ENCODE assay signal across 7 mouse cellular contexts in the genomic region with DNA sequence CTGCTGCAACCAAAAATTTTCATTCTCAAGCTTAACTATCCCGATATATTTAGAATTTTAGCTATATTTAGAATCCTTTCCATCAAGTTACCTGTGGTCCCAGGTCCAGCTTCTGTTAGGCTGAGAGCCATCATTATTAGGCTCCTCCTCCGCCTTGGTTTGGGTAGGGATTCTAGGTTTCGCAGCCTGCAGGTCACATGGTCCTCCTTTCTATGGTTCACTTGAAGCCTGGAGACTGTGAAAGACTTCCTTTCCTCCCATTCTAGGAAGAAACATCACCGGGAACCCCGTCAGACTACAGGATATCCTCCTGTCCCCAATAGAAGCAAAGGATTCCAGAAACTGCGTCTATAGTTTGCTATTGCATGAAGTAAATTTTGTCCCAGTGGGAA. TPM values are rescaled to one million over a fixed set of nuclear protein-coding genes. Genes with fewer than 3 reads are reported as not detected.
DNase-seq lines count a peak whose midpoint lies in the region; ATAC-seq and TF ChIP-seq lines count a peak whose summit lies in the region.

No protein-coding gene starts in this region.

- no peaks in the 10 kb centered on the region; the same call in 1 of the 2 replicates for H3K27me3 ChIP-seq in liver, embryonic 11.5 days (replicated peaks; ENCODE audit: control insufficient read depth, insufficient read depth, low read length)
- H3K27me3 ChIP-seq in heart, embryonic 12.5 days (replicated peaks), result 0 out of 2 replicates have a peak, but pooled peaks cover 3% of the 10 kb centered on the region
- no peaks in the 10 kb centered on the region for H3K27me3 ChIP-seq in intestine, postnatal 0 days (replicated peaks; ENCODE audit: control insufficient read depth, insufficient read depth, low read length)
- no peaks in the 10 kb centered on the region for H3K27me3 ChIP-seq in neural tube, embryonic 15.5 days (replicated peaks)

- peak overlapping the region; percentile 77 for H3K4me2 ChIP-seq in liver, embryonic 11.5 days
- peak overlapping the region; percentile 83 for H3K4me2 ChIP-seq in heart, embryonic 12.5 days
- peak overlapping the region; percentile 43; the same call in 1 of the 2 replicates for H3K4me2 ChIP-seq in intestine, postnatal 0 days (replicated peaks; ENCODE audit: low read depth)
- peak overlapping the region; percentile 79 for H3K4me2 ChIP-seq in neural tube, embryonic 15.5 days

- ATAC-seq in liver, embryonic 11.5 days (replicated peaks; ENCODE audit: low FRiP score), result no peak
- ATAC-seq in heart, embryonic 12.5 days (ENCODE audit: insufficient number of reproducible peaks, low FRiP score), result no peak
- ATAC-seq in intestine, postnatal 0 days, result no peak
- no peak for ATAC-seq in neural tube, embryonic 15.5 days (ENCODE audit: low FRiP score)
- ATAC-seq in CD4-positive, CD25-positive, alpha-beta regulatory T cell, adult 4 months, result no peak

- DNase-seq in liver, embryonic 11.5 days (ENCODE audit: low spot score), result no peak
- DNase-seq in liver, result no peak
- DNase-seq in Muller cell, postnatal 12 days (ENCODE audit: inconsistent ontology term), result no peak

- 64% methylated on average over 6 of the region's 6 CpGs for WGBS in liver, embryonic 11.5 days
- 63% methylated on average over 6 of the region's 6 CpGs for WGBS in heart, embryonic 12.5 days
- 74% methylated on average over 6 of the region's 6 CpGs for WGBS in intestine, postnatal 0 days
- 55% methylated on average over 6 of the region's 6 CpGs for WGBS in neural tube, embryonic 15.5 days

- H3K4me1 ChIP-seq in liver, embryonic 11.5 days (replicated peaks; ENCODE audit: control insufficient read depth, insufficient read depth, low read length), result peaks cover 5% of the 10 kb centered on the region; the same call in 1 of the 2 replicates
- H3K4me1 ChIP-seq in heart, embryonic 12.5 days (replicated peaks), result peaks cover 8% of the 10 kb centered on the region
- H3K4me1 ChIP-seq in intestine, postnatal 0 days (replicated peaks; ENCODE audit: control insufficient read depth, insufficient read depth, low read length), result no peaks in the 10 kb centered on the region
- peaks cover 43% of the 10 kb centered on the region for H3K4me1 ChIP-seq in neural tube, embryonic 15.5 days

- TF ChIP-seq CTCF in intestine, postnatal 0 days (IDR thresholded peaks at IDR 0.05; ENCODE audit: low read depth), result no peak

- H3K27ac ChIP-seq in liver, embryonic 11.5 days (ENCODE audit: low read depth, low read length), result no peak overlapping the region
- peak overlapping the region; percentile 44; the same call in 1 of the 2 replicates for H3K27ac ChIP-seq in heart, embryonic 12.5 days (ENCODE audit: poor library complexity, severe bottlenecking)
- no peak overlapping the region for H3K27ac ChIP-seq in intestine, postnatal 0 days (ENCODE audit: low read depth, low read length)
- H3K27ac ChIP-seq in neural tube, embryonic 15.5 days (replicated peaks), result peak overlapping the region; percentile 98

- no peak overlapping the region for H3K4me3 ChIP-seq in liver, embryonic 11.5 days (ENCODE audit: low read depth, low read length)
- H3K4me3 ChIP-seq in heart, embryonic 12.5 days, result no peak overlapping the region
- no peak overlapping the region for H3K4me3 ChIP-seq in intestine, postnatal 0 days (ENCODE audit: low read depth, low read length)
- no peak overlapping the region for H3K4me3 ChIP-seq in neural tube, embryonic 15.5 days (replicated peaks)

- H3K36me3 ChIP-seq in liver, embryonic 11.5 days (ENCODE audit: control insufficient read depth, insufficient read depth, low read length), result no peaks in the 10 kb centered on the region
- no peaks in the 10 kb centered on the region for H3K36me3 ChIP-seq in heart, embryonic 12.5 days
- no peaks in the 10 kb centered on the region for H3K36me3 ChIP-seq in intestine, postnatal 0 days (ENCODE audit: control insufficient read depth, insufficient read depth)
- no peaks in the 10 kb centered on the region for H3K36me3 ChIP-seq in neural tube, embryonic 15.5 days

- no peaks in the 10 kb centered on the region for H3K9me3 ChIP-seq in liver, embryonic 11.5 days (ENCODE audit: control insufficient read depth, low read length)
- no peaks in the 10 kb centered on the region for H3K9me3 ChIP-seq in heart, embryonic 12.5 days (replicated peaks)
- no peaks in the 10 kb centered on the region for H3K9me3 ChIP-seq in intestine, postnatal 0 days (ENCODE audit: control insufficient read depth)
- no peaks in the 10 kb centered on the region for H3K9me3 ChIP-seq in neural tube, embryonic 15.5 days (replicated peaks)

- H3K9ac ChIP-seq in liver, embryonic 11.5 days (ENCODE audit: low read depth, low read length), result no peak overlapping the region
- H3K9ac ChIP-seq in heart, embryonic 12.5 days, result no peak overlapping the region
- H3K9ac ChIP-seq in intestine, postnatal 0 days (ENCODE audit: low read depth, low read length), result no peak overlapping the region
- H3K9ac ChIP-seq in neural tube, embryonic 15.5 days (replicated peaks), result no peak overlapping the region; the same call in 1 of the 2 replicates

RNA-seq across cellular contexts. Expression of gene Ccn6, which starts 8.9 kb away (rescaled TPM):
- polyA plus RNA-seq in liver, embryonic 11.5 days (2014; fragmentation: Nextera tagmentation; extraction: Ambion mirVana), result 0.29 TPM in 1 of 2 replicates, not detected in the other
- polyA plus RNA-seq in heart, embryonic 12.5 days (2016; fragmentation: Nextera tagmentation; extraction: Ambion mirVana), result not detected in 2 replicates
- polyA plus RNA-seq in intestine, postnatal 0 days (2015; fragmentation: Nextera tagmentation; extraction: Ambion mirVana), result not detected in 2 replicates
- 0.65 and 0.69 TPM in 2 replicates for polyA plus RNA-seq in neural tube, embryonic 15.5 days (2015; fragmentation: Nextera tagmentation; extraction: Ambion mirVana)
- not detected for polyA plus RNA-seq in CD4-positive, CD25-positive, alpha-beta regulatory T cell, adult 4 months (2017; shearing (Covaris generic))

RNA-seq across cellular contexts. Expression of gene Tube1, which starts 38.8 kb away (rescaled TPM):
- polyA plus RNA-seq in liver, embryonic 11.5 days (2014; fragmentation: Nextera tagmentation; extraction: Ambion mirVana), result 16.4 and 17.8 TPM in 2 replicates
- polyA plus RNA-seq in heart, embryonic 12.5 days (2016; fragmentation: Nextera tagmentation; extraction: Ambion mirVana), result 11.0 and 13.5 TPM in 2 replicates
- polyA plus RNA-seq in intestine, postnatal 0 days (2015; fragmentation: Nextera tagmentation; extraction: Ambion mirVana), result 2.1 and 3.0 TPM in 2 replicates
- 7.1 and 10.2 TPM in 2 replicates for polyA plus RNA-seq in neural tube, embryonic 15.5 days (2015; fragmentation: Nextera tagmentation; extraction: Ambion mirVana)
- polyA plus RNA-seq in CD4-positive, CD25-positive, alpha-beta regulatory T cell, adult 4 months (2017; shearing (Covaris generic)), result 1 to 10 TPM; 4.5 to 6.4 TPM

RNA-seq across cellular contexts. Expression of gene Fam229b, which starts 38.8 kb away (rescaled TPM):
- polyA plus RNA-seq in liver, embryonic 11.5 days (2014; fragmentation: Nextera tagmentation; extraction: Ambion mirVana), result 3.0 and 4.1 TPM in 2 replicates
- 7.3 and 10.8 TPM in 2 replicates for polyA plus RNA-seq in heart, embryonic 12.5 days (2016; fragmentation: Nextera tagmentation; extraction: Ambion mirVana)
- 2.6 and 3.7 TPM in 2 replicates for polyA plus RNA-seq in intestine, postnatal 0 days (2015; fragmentation: Nextera tagmentation; extraction: Ambion mirVana)
- polyA plus RNA-seq in neural tube, embryonic 15.5 days (2015; fragmentation: Nextera tagmentation; extraction: Ambion mirVana), result 23.8 and 36.8 TPM in 2 replicates
- polyA plus RNA-seq in CD4-positive, CD25-positive, alpha-beta regulatory T cell, adult 4 months (2017; shearing (Covaris generic)), result 1 to 10 TPM in 1 of 2 experiments, not detected in 1; 1.0 TPM

Comparison
In these comparisons a context has a peak if more than half of its experiments do, and no peak if none do; other contexts are left out.
1. H3K27ac ChIP-seq: peak in heart, embryonic 12.5 days (single experiment) and neural tube, embryonic 15.5 days (single experiment); none in liver, embryonic 11.5 days (single experiment) and intestine, postnatal 0 days (single experiment).
2. Peak in every context shown above with its lines, with median percentiles within 50 percentile points of each other: H3K4me2 ChIP-seq.